Mouse (Mus musculus): ENCODE measurements around the gene Atp6v1e2. TPM values are rescaled to one million over a fixed set of nuclear protein-coding genes. Genes with fewer than 3 reads are reported as not detected.

Gene Atp6v1e2
- polyA plus RNA-seq, 1 experiment from 2014 or later: not detected

DNA sequence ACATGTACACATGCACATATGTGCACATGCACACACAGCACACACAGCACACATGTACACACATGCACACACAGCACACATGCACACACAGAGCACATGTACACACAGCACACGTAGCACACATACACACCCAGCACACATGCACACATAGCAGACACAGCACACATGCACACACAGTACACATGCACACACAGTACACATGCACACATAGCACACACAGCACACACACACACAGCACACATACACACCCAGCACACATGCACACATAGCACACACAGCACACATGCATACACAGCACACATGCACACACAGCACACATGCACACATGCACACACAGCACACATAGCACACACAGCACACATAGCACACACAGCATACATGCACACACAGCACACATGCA, 33.5 kb upstream of the Atp6v1e2 start:
- ATAC-seq (ENCODE audit: insufficient read depth, low FRiP score, low TSS enrichment): no peak
- H3K4me2 ChIP-seq (ENCODE audit: low read depth): no peak overlapping the region
- no peaks in the 10 kb centered on the region for H3K4me1 ChIP-seq (ENCODE audit: control insufficient read depth, insufficient read depth, low read length)
- H3K36me3 ChIP-seq (ENCODE audit: control insufficient read depth, insufficient read depth, low read length): no peaks in the 10 kb centered on the region; the same call in 1 of the 2 replicates
- 100% methylated on average over 1 of the region's 1 CpGs for WGBS
- no peak overlapping the region for H3K27ac ChIP-seq (ENCODE audit: low read depth, low read length)
- DNase-seq (ENCODE audit: low spot score): no peak
- no peak overlapping the region for H3K9ac ChIP-seq (ENCODE audit: low read length)
- no peaks in the 10 kb centered on the region for H3K9me3 ChIP-seq (ENCODE audit: control insufficient read depth, low read length)
- no peak overlapping the region for H3K4me3 ChIP-seq (ENCODE audit: low read depth, low read length)
- no peaks in the 10 kb centered on the region for H3K27me3 ChIP-seq (ENCODE audit: control insufficient read depth, insufficient read depth, low read length)

DNA sequence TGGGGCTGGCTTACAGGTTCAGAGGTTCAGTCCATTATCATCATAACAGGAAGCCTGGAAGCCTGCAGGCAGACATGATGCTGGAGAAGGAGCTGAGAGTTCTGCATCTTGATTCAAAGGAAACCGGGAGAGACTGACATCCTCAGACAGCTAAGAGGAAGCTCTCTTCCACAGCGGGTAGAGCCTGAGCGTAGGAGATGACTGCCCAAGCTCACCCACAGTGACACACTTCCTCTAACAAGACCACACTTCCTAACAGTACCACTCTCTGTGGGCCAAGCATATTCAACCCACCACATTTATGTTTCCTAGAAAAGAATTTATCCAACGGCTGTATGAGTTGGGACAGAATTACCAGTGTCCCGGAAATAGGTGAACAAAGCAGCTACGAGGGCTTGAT, 30.8 kb upstream of the Atp6v1e2 start:
- DNase-seq (ENCODE audit: low spot score): no peak
- H3K4me3 ChIP-seq (ENCODE audit: low read depth, low read length): no peak overlapping the region
- H3K36me3 ChIP-seq (ENCODE audit: control insufficient read depth, insufficient read depth, low read length): no peaks in the 10 kb centered on the region; the same call in 1 of the 2 replicates
- no peak overlapping the region for H3K9ac ChIP-seq (ENCODE audit: low read length)
- no peaks in the 10 kb centered on the region for H3K4me1 ChIP-seq (ENCODE audit: control insufficient read depth, insufficient read depth, low read length)
- no peaks in the 10 kb centered on the region for H3K27me3 ChIP-seq (ENCODE audit: control insufficient read depth, insufficient read depth, low read length)
- no peaks in the 10 kb centered on the region for H3K9me3 ChIP-seq (ENCODE audit: control insufficient read depth, low read length)
- no peak overlapping the region for H3K27ac ChIP-seq (ENCODE audit: low read depth, low read length)
- no peak for ATAC-seq (ENCODE audit: insufficient read depth, low FRiP score, low TSS enrichment)
- 92% methylated on average over 6 of the region's 6 CpGs for WGBS
- H3K4me2 ChIP-seq (ENCODE audit: low read depth): no peak overlapping the region

DNA sequence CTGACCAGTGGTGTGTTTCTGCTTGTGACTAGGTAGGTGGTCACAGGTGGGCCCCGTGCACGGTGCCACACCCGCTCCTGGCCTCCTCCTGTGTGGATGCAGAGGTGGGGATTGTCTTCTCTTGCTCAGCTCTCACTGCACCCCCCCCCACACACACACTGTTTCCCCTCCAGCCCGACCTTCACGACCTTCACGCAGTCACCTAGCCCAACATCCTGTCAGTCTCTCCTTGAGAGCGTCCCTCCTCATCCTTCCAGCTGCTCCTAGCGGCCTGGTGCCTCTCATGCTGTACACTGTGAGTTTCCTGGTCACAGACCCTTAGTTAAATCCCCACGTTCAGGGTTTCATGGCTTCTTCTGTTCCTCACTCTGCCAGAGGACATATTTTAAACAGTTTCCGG, 28.7 kb upstream of the Atp6v1e2 start:
- no peaks in the 10 kb centered on the region for H3K36me3 ChIP-seq (ENCODE audit: control insufficient read depth, insufficient read depth, low read length)
- ATAC-seq (ENCODE audit: insufficient read depth, low FRiP score, low TSS enrichment) (no peak), DNase-seq (ENCODE audit: low spot score) (no peak)
- no peaks in the 10 kb centered on the region for H3K27me3 ChIP-seq (ENCODE audit: control insufficient read depth, insufficient read depth, low read length)
- no peak overlapping the region for H3K27ac ChIP-seq (ENCODE audit: low read depth, low read length)
- no peak overlapping the region for H3K4me3 ChIP-seq (ENCODE audit: low read depth, low read length)
- H3K9me3 ChIP-seq (ENCODE audit: control insufficient read depth, low read length): no peaks in the 10 kb centered on the region
- WGBS: 86% methylated on average over 10 of the region's 10 CpGs
- H3K4me2 ChIP-seq (ENCODE audit: low read depth): no peak overlapping the region
- no peaks in the 10 kb centered on the region for H3K4me1 ChIP-seq (ENCODE audit: control insufficient read depth, insufficient read depth, low read length)
- H3K9ac ChIP-seq (ENCODE audit: low read length): no peak overlapping the region

DNA sequence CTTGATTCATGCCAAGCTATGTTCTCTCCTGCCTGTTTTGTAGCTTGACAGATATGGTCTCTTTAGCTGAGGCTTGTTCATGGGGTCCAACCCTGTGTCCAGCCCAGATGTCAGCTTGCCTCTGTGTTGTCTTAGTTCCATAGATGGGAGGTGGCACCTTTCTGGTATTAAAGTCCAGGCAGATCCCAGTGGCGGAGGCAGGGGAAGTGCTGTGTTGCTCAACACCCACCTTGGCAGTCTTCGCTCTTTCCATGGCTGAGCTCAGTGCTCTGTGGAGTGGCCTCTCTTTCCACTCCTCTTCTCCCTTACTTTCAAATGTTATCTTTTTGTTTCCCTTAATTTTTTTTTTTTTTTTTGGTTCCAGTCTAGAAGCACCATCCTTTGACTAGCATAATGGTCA, 25.4 kb upstream of the Atp6v1e2 start:
- H3K27ac ChIP-seq (ENCODE audit: low read depth, low read length): no peak overlapping the region
- no peak for DNase-seq (ENCODE audit: low spot score)
- no peak overlapping the region for H3K4me3 ChIP-seq (ENCODE audit: low read depth, low read length)
- 91% methylated on average over 2 of the region's 2 CpGs for WGBS
- no peak overlapping the region for H3K4me2 ChIP-seq (ENCODE audit: low read depth)
- H3K4me1 ChIP-seq (ENCODE audit: control insufficient read depth, insufficient read depth, low read length): no peaks in the 10 kb centered on the region
- H3K9ac ChIP-seq (ENCODE audit: low read length): no peak overlapping the region
- ATAC-seq (ENCODE audit: insufficient read depth, low FRiP score, low TSS enrichment): no peak
- H3K9me3 ChIP-seq (ENCODE audit: control insufficient read depth, low read length): no peaks in the 10 kb centered on the region
- no peaks in the 10 kb centered on the region for H3K27me3 ChIP-seq (ENCODE audit: control insufficient read depth, insufficient read depth, low read length)
- H3K36me3 ChIP-seq (ENCODE audit: control insufficient read depth, insufficient read depth, low read length): peaks cover 3% of the 10 kb centered on the region; the same call in 1 of the 2 replicates

DNA sequence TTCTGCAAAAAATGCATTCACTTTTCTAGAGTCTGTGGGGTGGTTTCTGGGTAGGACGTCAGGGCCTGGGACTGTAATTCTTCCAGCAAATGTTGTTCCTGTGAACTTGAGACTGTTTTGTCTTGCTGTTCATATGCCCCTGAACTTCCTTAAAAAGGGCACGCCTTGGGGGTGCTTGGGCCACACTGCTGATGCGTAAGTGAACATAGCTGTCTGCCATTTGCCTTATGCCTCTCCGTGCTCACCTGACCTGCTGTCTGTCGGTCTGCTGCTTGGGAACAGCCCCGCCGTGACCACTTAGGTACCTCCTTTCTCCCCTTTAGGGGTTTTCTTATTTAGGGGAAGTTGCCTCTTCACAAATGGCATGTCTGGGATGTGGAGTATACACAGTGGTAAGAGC, 24.2 kb upstream of the Atp6v1e2 start:
- no peaks in the 10 kb centered on the region for H3K9me3 ChIP-seq (ENCODE audit: control insufficient read depth, low read length)
- H3K9ac ChIP-seq (ENCODE audit: low read length): no peak overlapping the region
- H3K4me1 ChIP-seq (ENCODE audit: control insufficient read depth, insufficient read depth, low read length): no peaks in the 10 kb centered on the region
- peaks cover 3% of the 10 kb centered on the region; the same call in 1 of the 2 replicates for H3K36me3 ChIP-seq (ENCODE audit: control insufficient read depth, insufficient read depth, low read length)
- H3K4me3 ChIP-seq (ENCODE audit: low read depth, low read length): no peak overlapping the region
- ATAC-seq (ENCODE audit: insufficient read depth, low FRiP score, low TSS enrichment) (no peak), DNase-seq (ENCODE audit: low spot score) (no peak)
- H3K4me2 ChIP-seq (ENCODE audit: low read depth): no peak overlapping the region
- no peaks in the 10 kb centered on the region for H3K27me3 ChIP-seq (ENCODE audit: control insufficient read depth, insufficient read depth, low read length)
- 92% methylated on average over 7 of the region's 7 CpGs for WGBS
- H3K27ac ChIP-seq (ENCODE audit: low read depth, low read length): no peak overlapping the region

DNA sequence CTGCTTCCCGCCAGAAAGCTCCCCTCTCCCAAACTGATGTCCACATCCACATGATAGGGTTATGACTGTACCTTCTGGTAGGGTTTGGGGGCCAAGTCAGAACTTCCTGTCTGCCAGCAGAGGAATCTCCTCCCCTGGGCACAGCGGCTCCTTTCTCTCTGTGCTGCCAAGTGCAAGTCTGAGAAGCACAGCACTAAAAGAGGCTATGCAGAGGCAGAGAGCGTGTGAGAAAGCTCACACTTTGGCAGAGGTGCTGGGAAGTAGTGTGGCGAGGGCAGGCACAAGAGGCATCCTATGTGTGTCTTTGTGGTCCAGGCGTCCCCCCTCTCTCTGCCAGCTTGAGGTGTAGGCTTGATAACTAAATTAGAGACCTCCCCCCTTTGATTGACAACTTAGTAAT, 23.3 kb upstream of the Atp6v1e2 start:
- no peak overlapping the region for H3K9ac ChIP-seq (ENCODE audit: low read length)
- no peak overlapping the region for H3K4me2 ChIP-seq (ENCODE audit: low read depth)
- WGBS: 88% methylated on average over 5 of the region's 5 CpGs
- no peaks in the 10 kb centered on the region for H3K4me1 ChIP-seq (ENCODE audit: control insufficient read depth, insufficient read depth, low read length)
- peaks cover 3% of the 10 kb centered on the region; the same call in 1 of the 2 replicates for H3K36me3 ChIP-seq (ENCODE audit: control insufficient read depth, insufficient read depth, low read length)
- DNase-seq (ENCODE audit: low spot score) (no peak), ATAC-seq (ENCODE audit: insufficient read depth, low FRiP score, low TSS enrichment) (no peak)
- H3K27me3 ChIP-seq (ENCODE audit: control insufficient read depth, insufficient read depth, low read length): no peaks in the 10 kb centered on the region
- H3K4me3 ChIP-seq (ENCODE audit: low read depth, low read length): no peak overlapping the region
- no peaks in the 10 kb centered on the region for H3K9me3 ChIP-seq (ENCODE audit: control insufficient read depth, low read length)
- H3K27ac ChIP-seq (ENCODE audit: low read depth, low read length): no peak overlapping the region

DNA sequence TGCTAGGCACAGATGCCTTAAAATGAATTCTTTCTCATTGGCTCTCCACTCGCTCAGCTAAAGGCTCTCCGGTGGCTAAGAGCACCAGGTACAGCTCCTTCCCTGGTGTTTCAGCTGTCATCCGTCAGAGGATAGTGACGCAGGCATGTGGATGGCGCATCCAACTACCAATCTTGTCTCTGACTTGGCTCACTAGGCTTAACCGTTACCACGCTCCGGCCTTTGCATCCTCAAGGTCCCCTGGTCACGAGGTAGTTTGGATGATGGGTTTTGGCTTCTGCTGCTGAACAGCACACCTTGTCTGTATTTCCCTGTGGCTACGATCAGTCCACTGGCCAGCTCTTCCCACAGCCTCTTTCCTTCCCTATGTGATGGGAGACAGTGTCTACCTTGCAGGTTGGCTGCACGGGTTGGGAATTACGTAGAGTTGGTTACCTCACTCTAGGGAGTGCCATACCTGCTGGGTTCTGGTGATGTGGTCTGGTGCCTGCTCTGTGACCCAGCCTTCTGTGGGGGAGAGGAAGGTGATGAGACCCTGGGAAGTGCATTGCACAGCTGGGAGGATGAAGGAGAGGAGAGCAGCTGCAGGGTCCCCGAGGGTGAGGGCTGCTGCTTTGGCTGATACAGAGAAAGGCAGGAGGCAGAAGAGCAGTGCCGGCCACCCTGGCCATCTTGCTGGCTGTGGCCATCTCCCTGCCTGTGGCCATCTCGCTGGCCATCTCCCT, 22.5 kb upstream of the Atp6v1e2 start:
- H3K9me3 ChIP-seq (ENCODE audit: control insufficient read depth, low read length): no peaks in the 10 kb centered on the region
- no peak overlapping the region for H3K9ac ChIP-seq (ENCODE audit: low read length)
- no peak for ATAC-seq (ENCODE audit: insufficient read depth, low FRiP score, low TSS enrichment)
- 93% methylated on average over 15 of the region's 15 CpGs for WGBS
- H3K36me3 ChIP-seq (ENCODE audit: control insufficient read depth, insufficient read depth, low read length): peaks cover 3% of the 10 kb centered on the region; the same call in 1 of the 2 replicates
- no peak overlapping the region for H3K4me2 ChIP-seq (ENCODE audit: low read depth)
- H3K4me3 ChIP-seq (ENCODE audit: low read depth, low read length): no peak overlapping the region
- DNase-seq (ENCODE audit: low spot score): no peak
- no peak overlapping the region for H3K27ac ChIP-seq (ENCODE audit: low read depth, low read length)
- peaks cover under 1% of the 10 kb centered on the region; the same call in 1 of the 2 replicates for H3K4me1 ChIP-seq (ENCODE audit: control insufficient read depth, insufficient read depth, low read length)
- no peaks in the 10 kb centered on the region for H3K27me3 ChIP-seq (ENCODE audit: control insufficient read depth, insufficient read depth, low read length)

DNA sequence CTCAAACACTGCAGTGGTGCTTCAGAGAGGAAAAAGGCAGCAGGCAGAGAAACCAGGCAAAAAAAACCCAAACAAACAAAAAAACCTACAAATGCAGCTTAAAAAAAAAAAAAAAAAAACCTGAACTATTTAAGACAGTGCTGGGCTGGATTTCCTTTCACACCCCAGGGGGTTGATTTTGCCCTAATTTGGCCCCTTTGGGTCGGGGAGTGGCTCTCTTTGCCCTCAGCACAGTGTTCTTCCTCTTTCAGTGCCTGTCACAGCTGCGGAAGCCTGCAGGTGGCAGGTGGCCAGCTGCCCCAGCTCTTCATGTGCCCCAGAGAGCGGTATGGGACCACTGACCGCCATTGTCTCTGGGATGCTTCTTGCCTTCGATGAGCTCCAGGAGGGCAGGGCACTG, 21.9 kb upstream of the Atp6v1e2 start:
- ATAC-seq (ENCODE audit: insufficient read depth, low FRiP score, low TSS enrichment): no peak
- WGBS: 74% methylated on average over 5 of the region's 5 CpGs
- peaks cover 5% of the 10 kb centered on the region; the same call in 1 of the 2 replicates for H3K4me1 ChIP-seq (ENCODE audit: control insufficient read depth, insufficient read depth, low read length)

DNA sequence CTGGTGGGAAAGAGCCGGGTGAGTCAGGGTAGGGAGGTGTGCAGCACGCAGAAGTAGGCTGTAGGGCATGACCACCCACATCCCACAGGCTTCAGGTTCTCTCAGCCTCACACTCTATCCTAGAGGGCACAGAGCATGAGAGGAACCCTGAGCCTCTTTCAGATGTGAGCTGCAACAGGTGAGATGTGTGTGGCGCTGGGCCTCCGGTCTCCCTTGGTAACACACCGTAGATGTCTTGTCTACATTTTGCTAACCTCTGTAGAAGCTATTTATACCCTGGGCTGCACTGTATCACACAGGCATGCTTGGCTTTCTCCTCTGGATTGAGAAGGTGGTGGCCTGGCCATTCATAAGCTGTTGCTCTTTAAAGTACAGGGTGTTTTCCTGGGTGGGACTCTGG, 20.9 kb upstream of the Atp6v1e2 start:
- WGBS: 93% methylated on average over 5 of the region's 5 CpGs
- no peak overlapping the region for H3K27ac ChIP-seq (ENCODE audit: low read depth, low read length)
- no peaks in the 10 kb centered on the region for H3K27me3 ChIP-seq (ENCODE audit: control insufficient read depth, insufficient read depth, low read length)
- no peaks in the 10 kb centered on the region for H3K9me3 ChIP-seq (ENCODE audit: control insufficient read depth, low read length)
- H3K36me3 ChIP-seq (ENCODE audit: control insufficient read depth, insufficient read depth, low read length): peaks cover 3% of the 10 kb centered on the region; the same call in 1 of the 2 replicates
- peaks cover 10% of the 10 kb centered on the region for H3K4me1 ChIP-seq (ENCODE audit: control insufficient read depth, insufficient read depth, low read length)
- DNase-seq (ENCODE audit: low spot score) (no peak), ATAC-seq (ENCODE audit: insufficient read depth, low FRiP score, low TSS enrichment) (no peak)
- no peak overlapping the region for H3K4me3 ChIP-seq (ENCODE audit: low read depth, low read length)
- H3K4me2 ChIP-seq (ENCODE audit: low read depth): no peak overlapping the region
- no peak overlapping the region for H3K9ac ChIP-seq (ENCODE audit: low read length)

More for the DNA sequence above, 21.9 kb upstream of the Atp6v1e2 start:
- no peak for DNase-seq (ENCODE audit: low spot score)
- Histone ChIP-seq H3K27me3 (ENCODE audit: control insufficient read depth, insufficient read depth, low read length) (no peaks in the 10 kb centered on the region), H3K4me2 (ENCODE audit: low read depth) (no peak overlapping the region), H3K36me3 (ENCODE audit: control insufficient read depth, insufficient read depth, low read length) (peaks cover 3% of the 10 kb centered on the region; the same call in 1 of the 2 replicates), H3K9ac (ENCODE audit: low read length) (no peak overlapping the region), H3K4me3 (ENCODE audit: low read depth, low read length) (no peak overlapping the region), H3K27ac (ENCODE audit: low read depth, low read length) (no peak overlapping the region), H3K9me3 (ENCODE audit: control insufficient read depth, low read length) (no peaks in the 10 kb centered on the region)

Measured in neural tube, embryonic 11.5 days (tissue).